Mouse (Mus musculus) neutrophil, adult 5-6 weeks (primary cell): Measurements from ENCODE around the gene Fhod1. TPM values are rescaled to one million over a fixed set of nuclear protein-coding genes. Genes with fewer than 3 reads are reported as not detected.

Experiments used
- ATAC-seq: fragments of 151-379, 151-347 bp; 2 replicates; pipeline ENCODE4 v1.8.0; 2017; ENCODE audit warnings: mild to moderate bottlenecking, moderate TSS enrichment; ENCODE audit not compliant: insufficient number of reproducible peaks, poor library complexity, low FRiP score, severe bottlenecking; ENCODE audit errors: extremely low read depth
- total RNA-seq: library from RNA; stranded (forward); fragments of 200-1000 nt; gene quantifications from 2 replicates; pipeline ENCODE4 v1.2.3, GENCODE M21; 2017

The Fhod1 gene
- total RNA-seq, 1 experiment from 2014 or later = 21.8 TPM

GRCm38 (mm10) chr8:105353583-105354135 lies 5.9 kb upstream of the Fhod1 start:
- ATAC-seq = no peak

- ATAC-seq = no peak
These were observed 2.4 kb upstream of the Fhod1 start for GRCm38 (mm10) chr8:105350186-105350585.

GRCm38 (mm10) chr8:105349096-105349771 lies 1.5 kb upstream of the Fhod1 start:
- ATAC-seq = no peak

GRCm38 (mm10) chr8:105348450-105349095 lies 820 bp upstream of the Fhod1 start, which contains the start of gene Slc9a5:
TSS of gene Slc9a5 (plus strand) at chr8:105348843.
- no peak for ATAC-seq

GRCm38 (mm10) chr8:105346611-105347427 lies 934 bp downstream of the Fhod1 start:
- no peak for ATAC-seq

- 0 out of 2 replicates have a peak, but pooled peaks have one; percentile 27 for ATAC-seq
These were observed 2.4 kb downstream of the Fhod1 start for GRCm38 (mm10) chr8:105345061-105345975.

GRCm38 (mm10) chr8:105343791-105344574 lies 3.8 kb downstream of the Fhod1 start:
- ATAC-seq = no peak

GRCm38 (mm10) chr8:105342768-105343167 lies 5.0 kb downstream of the Fhod1 start:
- ATAC-seq = no peak

GRCm38 (mm10) chr8:105341399-105341798 lies 6.4 kb downstream of the Fhod1 start:
- ATAC-seq = no peak

GRCm38 (mm10) chr8:105339886-105340635 lies 7.7 kb downstream of the Fhod1 start:
- no peak for ATAC-seq

GRCm38 (mm10) chr8:105338992-105339391 lies 8.8 kb downstream of the Fhod1 start:
- no peak for ATAC-seq

- no peak for ATAC-seq
These were observed 11.2 kb downstream of the Fhod1 start for GRCm38 (mm10) chr8:105336373-105337130.

- no peak for ATAC-seq
These were observed 15.2 kb downstream of the Fhod1 start for GRCm38 (mm10) chr8:105332523-105332922.

- ATAC-seq = no peak
These were observed 15.8 kb downstream of the Fhod1 start for GRCm38 (mm10) chr8:105331931-105332330.

- no peak for ATAC-seq
These were observed 16.3 kb downstream of the Fhod1 start for GRCm38 (mm10) chr8:105331469-105331868.

GRCm38 (mm10) chr8:105330325-105330724 lies 17.4 kb downstream of the Fhod1 start:
- ATAC-seq = no peak
